Mouse (Mus musculus) heart, adult 9 months (tissue): ENCODE measurements at regions not wholly inside any gene's neighbourhood (a gene's known extent, or its start where the extent isn't known, plus 50 kb on each side); places are given as distances from the start of the nearest gene placed in this dataset.

Experiments
- DNase-seq, 2 experiments: peaks; one replicate each; pipeline ENCODE4 v3.0.0; 2022; ENCODE audit warnings: low spot score in 2 of 2

DNA sequence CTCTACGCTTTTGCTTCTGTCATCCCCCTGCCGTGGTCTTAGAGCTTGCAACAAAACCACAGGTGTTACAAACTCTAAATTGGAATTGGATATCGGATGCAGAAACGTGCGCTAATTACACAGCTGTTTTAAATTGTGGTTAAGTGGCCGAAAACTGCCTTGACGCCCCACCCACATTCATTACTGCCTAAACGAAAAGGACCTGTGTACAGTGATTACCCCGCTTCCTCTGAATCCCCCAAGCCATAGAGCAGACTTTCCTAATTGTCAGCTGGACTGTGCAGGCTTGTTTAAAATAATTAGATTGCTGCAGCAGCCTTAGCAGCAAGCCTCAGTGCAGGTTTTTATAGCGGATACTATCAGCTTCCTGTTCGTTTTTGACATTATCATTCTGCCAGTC, 94.7 kb downstream of the Cxxc4 start:
- no peak for DNase-seq

GRCm38 (mm10) chr3:134331499-134332153, 95.3 kb downstream of the Cxxc4 start:
- DNase-seq, result no peak

DNA sequence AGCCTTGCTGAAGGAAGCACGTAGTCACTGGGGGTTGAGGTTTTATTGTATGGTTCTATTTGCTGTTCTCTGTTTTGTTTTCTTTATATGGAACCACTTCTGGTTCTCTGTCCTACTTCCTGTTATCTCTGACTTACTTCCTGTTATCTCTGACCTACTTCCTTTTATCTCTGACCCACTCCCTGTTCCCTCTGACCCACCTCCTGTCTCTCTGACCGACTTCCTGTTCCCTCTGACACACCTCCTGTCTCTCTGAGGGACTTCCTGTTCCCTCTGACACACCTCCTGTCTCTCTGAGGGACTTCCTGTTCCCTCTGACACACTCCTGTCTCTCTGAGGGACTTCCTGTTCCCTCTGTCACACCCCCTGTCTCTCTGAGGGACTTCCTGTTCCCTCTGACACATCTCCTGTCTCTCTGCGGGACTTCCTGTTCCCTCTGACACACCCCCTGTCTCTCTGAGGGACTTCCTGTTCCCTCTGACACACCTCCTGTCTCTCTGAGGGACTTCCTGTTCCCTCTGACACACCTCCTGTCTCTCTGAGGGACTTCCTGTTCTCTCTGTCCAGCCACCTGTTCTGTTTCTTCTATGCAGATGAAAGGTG, 102.9 kb downstream of the Cxxc4 start:
- DNase-seq, result peak in 1 of 2 experiments; percentile 4

GRCm38 (mm10) chr3:134365948-134366347, 129.7 kb downstream of the Cxxc4 start:
- DNase-seq, result peak; percentile 0 to 7

- DNase-seq, result no peak
These were observed 130.5 kb downstream of the Cxxc4 start for GRCm38 (mm10) chr3:134366761-134367160.

GRCm38 (mm10) chr3:134368591-134368990, 132.3 kb downstream of the Cxxc4 start:
- DNase-seq, result no peak

- DNase-seq, result peak; percentile 31 to 55
These were observed 132.8 kb downstream of the Cxxc4 start for GRCm38 (mm10) chr3:134369126-134369525.

DNA sequence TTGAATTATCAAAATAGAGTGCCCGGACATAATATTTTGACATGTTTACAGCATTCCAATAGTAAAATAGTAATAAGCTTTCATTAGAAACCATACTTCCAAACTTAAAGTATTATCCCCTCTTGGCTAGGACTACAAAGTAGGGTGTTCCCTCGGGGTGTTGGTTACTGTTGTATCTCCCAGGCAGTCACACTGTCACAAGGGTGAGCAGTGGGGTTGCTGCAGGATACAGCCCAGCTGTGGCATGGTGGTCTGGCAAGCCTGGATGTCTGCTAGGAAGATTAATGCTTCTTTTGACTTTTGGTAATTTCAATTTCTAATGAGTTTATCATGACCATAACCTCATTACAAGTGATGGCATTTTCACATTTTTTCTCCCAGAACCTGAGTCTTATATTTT, 143.3 kb downstream of the Cxxc4 start:
- DNase-seq, result no peak

DNA sequence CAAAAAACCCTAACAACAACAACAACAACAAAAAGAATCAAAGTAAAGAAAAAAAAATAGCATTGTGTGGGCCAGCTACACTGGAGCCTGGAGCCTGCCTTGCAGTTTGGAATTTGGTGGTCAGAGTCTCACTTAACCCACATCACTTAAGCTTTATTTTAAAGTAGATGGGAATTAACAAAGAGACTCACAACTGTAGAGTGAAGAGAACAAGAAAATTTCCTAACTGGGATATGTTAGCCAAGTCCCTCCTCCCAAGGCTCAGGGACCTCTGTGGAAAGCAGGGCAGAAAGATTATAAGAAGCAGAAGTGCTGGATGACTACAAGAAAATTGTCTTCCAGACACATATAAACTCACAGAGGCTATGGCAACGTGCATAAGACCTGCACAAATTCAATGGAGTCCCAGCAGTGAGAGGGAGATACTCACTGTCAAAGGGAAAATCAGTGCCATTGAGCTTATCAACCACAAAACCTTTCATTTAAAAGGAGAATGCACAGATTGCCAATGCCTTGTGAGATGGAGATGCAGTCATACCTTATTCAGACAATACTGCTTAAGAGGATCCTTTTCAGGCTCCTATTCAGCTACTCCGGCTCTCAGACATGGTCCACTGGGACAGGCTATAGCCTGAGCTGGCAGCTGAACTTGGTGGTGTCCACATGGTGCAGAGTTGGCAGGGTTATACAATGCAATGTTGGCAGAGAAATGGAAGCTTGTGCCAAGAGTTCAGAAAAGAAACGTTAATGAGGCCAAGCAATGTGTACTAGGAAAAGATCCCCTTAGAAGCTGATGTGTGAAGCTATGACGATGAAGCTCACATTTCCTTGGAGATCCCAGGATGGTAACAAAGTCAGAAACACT, 154.4 kb downstream of the Cxxc4 start:
- DNase-seq, result peak; percentile 9 to 36

- DNase-seq, result no peak
These were observed 164.3 kb downstream of the Cxxc4 start for GRCm38 (mm10) chr3:134400395-134401090.

- no peak for DNase-seq
These were observed 179.5 kb downstream of the Cxxc4 start for GRCm38 (mm10) chr3:134415606-134416328.

GRCm38 (mm10) chr3:134427633-134428032, 191.3 kb downstream of the Cxxc4 start:
- peak; percentile 39 to 71 for DNase-seq

- no peak for DNase-seq
These were observed 230.3 kb downstream of the Cxxc4 start for GRCm38 (mm10) chr3:134466611-134467010.

- no peak for DNase-seq
These were observed 251.0 kb downstream of the Cxxc4 start for GRCm38 (mm10) chr3:134487280-134487679.

DNA sequence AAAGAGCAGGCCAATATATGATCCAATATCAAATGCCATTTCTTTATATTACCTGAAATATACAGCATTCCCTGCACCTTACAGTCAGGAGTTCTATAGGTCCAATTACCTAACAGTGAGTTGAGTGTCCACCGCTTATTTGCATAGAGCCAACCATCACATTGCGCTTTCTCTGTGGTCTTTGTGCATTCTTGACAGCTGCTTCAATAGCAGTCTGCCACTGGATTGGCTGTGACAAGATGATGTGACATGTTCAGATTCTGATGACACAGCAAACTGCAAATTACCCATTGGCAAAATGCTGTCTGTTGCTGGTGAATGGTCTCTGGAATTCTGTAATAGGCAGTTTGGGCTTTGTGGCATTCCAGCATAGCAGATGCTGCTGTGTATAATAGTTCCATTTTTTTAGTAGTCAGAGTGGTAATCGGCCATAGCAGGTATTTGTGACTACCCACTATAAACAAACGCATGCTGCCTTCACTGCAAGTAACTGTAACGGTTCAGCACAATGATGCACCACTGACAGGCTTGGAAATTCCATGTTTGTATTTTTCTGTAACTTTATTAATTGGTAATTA, 253.8 kb downstream of the Cxxc4 start:
- DNase-seq, result no peak

DNA sequence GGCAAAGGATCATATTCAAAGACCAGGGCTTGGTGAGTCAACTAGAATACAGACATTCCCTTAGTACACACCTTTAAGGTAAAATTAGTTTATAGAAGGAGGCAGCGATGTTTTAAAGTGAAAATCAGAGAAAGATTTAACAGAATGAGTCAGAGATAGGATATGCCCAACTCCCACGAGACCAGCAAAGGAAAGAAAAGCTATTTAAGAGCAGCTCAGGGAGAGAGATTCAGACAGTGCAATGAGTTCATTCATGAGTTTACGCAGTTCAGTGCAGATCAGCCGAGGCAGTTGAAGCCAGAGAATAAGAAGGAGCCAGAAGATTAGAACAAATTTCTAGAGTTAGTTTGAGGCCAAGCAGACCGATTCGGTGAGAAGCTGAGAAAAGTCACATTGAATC, 273.4 kb downstream of the Cxxc4 start:
- DNase-seq, result no peak

DNA sequence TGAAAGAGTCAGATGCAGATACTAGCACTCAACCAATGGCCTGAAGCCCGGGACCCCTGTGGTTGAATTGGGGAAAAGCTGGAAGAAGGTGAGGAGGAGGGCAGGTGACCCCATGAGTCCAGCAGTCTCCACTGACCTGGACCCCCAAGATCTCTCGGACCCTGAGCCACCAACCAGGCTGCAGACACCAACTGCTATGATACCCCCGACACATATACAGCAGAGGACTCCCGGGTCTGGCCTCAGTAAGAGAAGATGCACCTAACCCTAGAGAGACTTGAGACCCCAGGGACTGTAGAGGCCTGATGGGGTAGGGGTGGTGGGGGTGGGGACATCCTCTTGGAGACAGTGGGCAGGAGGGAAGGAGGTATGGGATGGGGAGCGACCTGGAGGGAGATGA, 289.5 kb downstream of the Cxxc4 start:
- DNase-seq, result no peak

DNA sequence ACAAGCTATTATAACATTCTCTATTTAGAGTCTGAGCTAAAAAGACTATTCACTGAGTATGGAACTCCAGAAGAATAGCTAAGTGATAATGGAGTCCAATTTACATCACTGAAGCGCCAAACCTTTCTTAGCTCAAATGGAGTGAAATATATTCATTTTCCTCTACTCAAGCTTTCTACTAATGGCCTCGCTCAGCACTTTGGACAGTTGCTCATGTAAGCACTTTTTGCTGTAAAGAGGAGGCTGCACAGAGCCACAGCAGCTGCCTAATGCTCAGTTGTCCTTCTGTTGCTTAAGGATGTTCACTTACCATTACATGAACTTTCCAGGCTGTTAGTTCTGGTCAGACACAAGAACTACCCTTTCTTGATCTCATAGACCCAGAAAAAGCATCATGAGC, 268.7 kb upstream of the Tacr3 start:
- no peak for DNase-seq

- DNase-seq, result no peak
These were observed 250.0 kb upstream of the Tacr3 start for GRCm38 (mm10) chr3:134578759-134579158.

- no peak for DNase-seq
These were observed 240.2 kb upstream of the Tacr3 start for GRCm38 (mm10) chr3:134588630-134589029.

GRCm38 (mm10) chr3:134602919-134603318, 225.9 kb upstream of the Tacr3 start:
- no peak for DNase-seq
